In the genomic region with DNA sequence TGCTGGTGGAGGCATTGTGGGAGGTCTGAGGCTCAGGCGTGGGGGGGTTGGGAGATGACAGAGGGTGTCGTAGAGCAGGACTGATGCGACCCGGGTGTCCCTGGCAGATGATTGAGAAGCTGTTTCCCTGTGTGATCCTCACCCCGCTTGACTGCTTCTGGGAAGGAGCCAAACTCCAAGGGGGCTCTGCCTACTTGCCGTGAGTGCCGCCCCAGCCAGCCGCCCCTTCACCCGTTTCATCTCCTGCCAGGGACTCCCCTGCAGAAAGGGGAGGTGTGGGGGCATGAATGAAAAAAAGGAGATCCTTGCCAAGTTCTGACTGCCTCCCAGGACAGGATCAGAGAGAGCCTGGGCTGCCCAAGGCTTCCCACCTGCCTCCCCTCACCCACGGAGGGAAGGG, we compare ENCODE assay signal across 18 mouse cellular contexts. TPM values are rescaled to one million over a fixed set of nuclear protein-coding genes. Genes with fewer than 3 reads are reported as not detected.
DNase-seq lines count a peak whose midpoint lies in the region; ATAC-seq and TF ChIP-seq lines count a peak whose summit lies in the region.
"Had no signal": no experiment of that assay in that cellular context is flagged by ENCODE, and none has a peak within 500 bp of the region (broad histone marks: within the 10 kb centered on the region; RNA-seq: fewer than 3 reads in every experiment).

No protein-coding gene starts in this region.

- no peak overlapping the region for H3K4me3 ChIP-seq in forebrain, embryonic 14.5 days (ENCODE audit: low read depth, low read length)
- H3K4me3 ChIP-seq in forebrain, embryonic 10.5 days = no peak overlapping the region
- H3K4me3 ChIP-seq in ES-Bruce4 (ENCODE audit: low read depth, low read length) = 0 out of 2 replicates have a peak overlapping the region, but pooled peaks have one; percentile 1
- H3K4me3 ChIP-seq in embryonic facial prominence, embryonic 14.5 days (ENCODE audit: low read depth, low read length) = no peak overlapping the region
- H3K4me3 ChIP-seq: embryonic facial prominence, embryonic 12.5 days; heart, embryonic 15.5 days; layer of hippocampus, adult 2 months; left cerebral cortex, adult 2 months; lung, embryonic 15.5 days; myocyte had no signal

- TF ChIP-seq CTCF in ES-Bruce4 (IDR thresholded peaks at IDR 0.05; ENCODE audit: low read depth, low read length) = no peak

- peaks cover 11% of the 10 kb centered on the region; the same call in 1 of the 2 replicates for H3K36me3 ChIP-seq in forebrain, embryonic 14.5 days (ENCODE audit: control insufficient read depth, insufficient read depth, low read length)
- H3K36me3 ChIP-seq in forebrain, embryonic 10.5 days (replicated peaks) = peaks cover 56% of the 10 kb centered on the region
- H3K36me3 ChIP-seq in ES-Bruce4 (ENCODE audit: control insufficient read depth, insufficient read depth, low read length, poor library complexity, severe bottlenecking) = no peaks in the 10 kb centered on the region
- peaks cover 26% of the 10 kb centered on the region for H3K36me3 ChIP-seq in embryonic facial prominence, embryonic 14.5 days (ENCODE audit: control insufficient read depth, insufficient read depth, low read length)
- H3K36me3 ChIP-seq: heart, embryonic 15.5 days had no signal

- no peak for TF ChIP-seq EP300 in ES-Bruce4 (IDR thresholded peaks at IDR 0.05; ENCODE audit: insufficient read depth, low read depth, low read length)

- peak; percentile 19 for DNase-seq in forebrain, embryonic 14.5 days (ENCODE audit: low spot score)
- no peak for DNase-seq in forebrain, embryonic 10.5 days (ENCODE audit: extremely low spot score, low spot score)
- peak; percentile 49 for DNase-seq in left cerebral cortex, postnatal 4 days
- DNase-seq in left cerebral cortex, postnatal 14 days (ENCODE audit: low spot score in 2 of 2) = no peak
- peak; percentile 62 for DNase-seq in embryonic facial prominence, embryonic 14.5 days (ENCODE audit: low spot score)
- DNase-seq in thymus, postnatal 14 days = no peak
- no peak for DNase-seq in frontal cortex, postnatal 25 days (ENCODE audit: low spot score in 2 of 2)
- DNase-seq: cerebellum, postnatal 14 days; gastrocnemius, postnatal 36 days had no signal

- intact Hi-C loops in left cerebral cortex, postnatal 4 days (cut with DNase I) = no loop called here
- intact Hi-C loops in left cerebral cortex, postnatal 14 days (cut with DNase I) = no loop called here

- H3K4me2 ChIP-seq in forebrain, embryonic 14.5 days (ENCODE audit: low read length) = no peak overlapping the region
- no peak overlapping the region for H3K4me2 ChIP-seq in embryonic facial prominence, embryonic 14.5 days (ENCODE audit: low read depth, low read length)
- H3K4me2 ChIP-seq: embryonic facial prominence, embryonic 12.5 days; heart, embryonic 15.5 days; lung, embryonic 15.5 days had no signal

- WGBS in forebrain, embryonic 14.5 days = 39% methylated on average over 10 of the region's 10 CpGs
- WGBS in forebrain, embryonic 10.5 days = 85% methylated on average over 10 of the region's 10 CpGs
- 35% methylated on average over 10 of the region's 10 CpGs for WGBS in embryonic facial prominence, embryonic 14.5 days

- no peaks in the 10 kb centered on the region for H3K9me3 ChIP-seq in forebrain, embryonic 14.5 days (replicated peaks; ENCODE audit: control insufficient read depth, low read length)
- no peaks in the 10 kb centered on the region for H3K9me3 ChIP-seq in forebrain, embryonic 10.5 days
- H3K9me3 ChIP-seq in ES-Bruce4 (replicated peaks; ENCODE audit: control insufficient read depth, insufficient read depth, low read length, poor library complexity, severe bottlenecking) = no peaks in the 10 kb centered on the region
- H3K9me3 ChIP-seq in embryonic facial prominence, embryonic 14.5 days (ENCODE audit: control insufficient read depth, low read length) = no peaks in the 10 kb centered on the region
- H3K9me3 ChIP-seq: embryonic facial prominence, embryonic 12.5 days; heart, embryonic 15.5 days; lung, embryonic 15.5 days had no signal

- no peak for TF ChIP-seq POLR2A in ES-Bruce4 (IDR thresholded peaks at IDR 0.05; ENCODE audit: insufficient read depth, low read length)

- no peak overlapping the region for H3K9ac ChIP-seq in forebrain, embryonic 14.5 days (ENCODE audit: low read length)
- H3K9ac ChIP-seq in ES-Bruce4 (ENCODE audit: low read depth, poor library complexity, severe bottlenecking) = peak overlapping the region; percentile 14; the same call in 1 of the 2 replicates
- peak overlapping the region; percentile 8; the same call in 1 of the 2 replicates for H3K9ac ChIP-seq in embryonic facial prominence, embryonic 14.5 days (ENCODE audit: low read depth, low read length)
- H3K9ac ChIP-seq: embryonic facial prominence, embryonic 12.5 days; heart, embryonic 15.5 days; lung, embryonic 15.5 days had no signal

- no peaks in the 10 kb centered on the region for H3K4me1 ChIP-seq in forebrain, embryonic 14.5 days (ENCODE audit: control insufficient read depth, insufficient read depth, low read length)
- peaks cover 19% of the 10 kb centered on the region for H3K4me1 ChIP-seq in forebrain, embryonic 10.5 days
- peaks cover 3% of the 10 kb centered on the region for H3K4me1 ChIP-seq in ES-Bruce4 (ENCODE audit: control insufficient read depth, insufficient read depth, low read length)
- H3K4me1 ChIP-seq in embryonic facial prominence, embryonic 14.5 days (ENCODE audit: control insufficient read depth, insufficient read depth, low read length) = peaks cover 7% of the 10 kb centered on the region
- H3K4me1 ChIP-seq: embryonic facial prominence, embryonic 12.5 days; heart, embryonic 15.5 days had no signal

- no peak for ATAC-seq in forebrain, embryonic 14.5 days
- peak; percentile 38; the same call in 1 of the 2 replicates for ATAC-seq in embryonic facial prominence, embryonic 14.5 days (ENCODE audit: low read depth)

- H3K27ac ChIP-seq in forebrain, embryonic 14.5 days (ENCODE audit: low read depth, low read length) = no peak overlapping the region
- H3K27ac ChIP-seq in forebrain, embryonic 10.5 days = no peak overlapping the region
- no peak overlapping the region for H3K27ac ChIP-seq in ES-Bruce4 (ENCODE audit: insufficient read depth, low read length)
- no peak overlapping the region for H3K27ac ChIP-seq in embryonic facial prominence, embryonic 14.5 days (replicated peaks; ENCODE audit: low read depth, low read length)
- H3K27ac ChIP-seq: embryonic facial prominence, embryonic 12.5 days; heart, embryonic 15.5 days; layer of hippocampus, adult 2 months; left cerebral cortex, adult 2 months; lung, embryonic 15.5 days had no signal

- H3K27me3 ChIP-seq in forebrain, embryonic 14.5 days (replicated peaks; ENCODE audit: control insufficient read depth, insufficient read depth, low read length) = no peaks in the 10 kb centered on the region
- peaks cover 4% of the 10 kb centered on the region; the same call in 1 of the 2 replicates for H3K27me3 ChIP-seq in forebrain, embryonic 10.5 days (ENCODE audit: poor library complexity, severe bottlenecking)
- no peaks in the 10 kb centered on the region for H3K27me3 ChIP-seq in ES-Bruce4 (ENCODE audit: control insufficient read depth, insufficient read depth, low read length, poor library complexity, severe bottlenecking)
- H3K27me3 ChIP-seq in embryonic facial prominence, embryonic 14.5 days (replicated peaks; ENCODE audit: control insufficient read depth, insufficient read depth, low read length) = no peaks in the 10 kb centered on the region
- H3K27me3 ChIP-seq: embryonic facial prominence, embryonic 12.5 days; heart, embryonic 15.5 days; lung, embryonic 15.5 days had no signal

RNA-seq across cellular contexts. Expression of gene Ptch2, which starts 9.3 kb away (rescaled TPM):
- polyA plus RNA-seq in forebrain, embryonic 14.5 days (2014; fragmentation: Nextera tagmentation; extraction: Ambion mirVana) = 2.4 and 3.4 TPM in 2 replicates
- polyA plus RNA-seq in forebrain, embryonic 10.5 days (2016; fragmentation: Nextera tagmentation; extraction: Ambion mirVana) = 7.3 TPM in 2 replicates
- total RNA-seq in left cerebral cortex, postnatal 4 days (2021) = 1 to 10 TPM; 5.8 to 6.5 TPM
- total RNA-seq in left cerebral cortex, postnatal 14 days (2021) = 1 to 10 TPM; 1.3 to 2.4 TPM
- 4.5 and 5.7 TPM in 2 replicates for polyA plus RNA-seq in ES-Bruce4 (2011; ENCODE audit: insufficient read depth, insufficient read length, low read depth, missing spikeins)
- 9.0 and 11.0 TPM in 2 replicates for polyA plus RNA-seq in embryonic facial prominence, embryonic 14.5 days (2014; fragmentation: Nextera tagmentation; extraction: Ambion mirVana)
- total RNA-seq: megakaryocyte-erythroid progenitor cell, adult 5-6 weeks had no signal

RNA-seq across cellular contexts. Expression of gene Btbd19, which starts 20.4 kb away (rescaled TPM):
- 2.2 and 2.5 TPM in 2 replicates for polyA plus RNA-seq in forebrain, embryonic 14.5 days (2014; fragmentation: Nextera tagmentation; extraction: Ambion mirVana)
- 4.9 and 5.3 TPM in 2 replicates for polyA plus RNA-seq in forebrain, embryonic 10.5 days (2016; fragmentation: Nextera tagmentation; extraction: Ambion mirVana)
- total RNA-seq in left cerebral cortex, postnatal 4 days (2021) = 1 to 10 TPM; 8.0 to 8.4 TPM
- total RNA-seq in left cerebral cortex, postnatal 14 days (2021) = 10 to 100 TPM; 11.8 to 12.4 TPM
- 60.9 and 65.8 TPM in 2 replicates for polyA plus RNA-seq in ES-Bruce4 (2011; ENCODE audit: insufficient read depth, insufficient read length, low read depth, missing spikeins)
- 6.6 and 7.0 TPM in 2 replicates for polyA plus RNA-seq in embryonic facial prominence, embryonic 14.5 days (2014; fragmentation: Nextera tagmentation; extraction: Ambion mirVana)

RNA-seq across cellular contexts. Expression of gene Tctex1d4, which starts 21.5 kb away (rescaled TPM):
- 0.25 and 0.32 TPM in 2 replicates for polyA plus RNA-seq in forebrain, embryonic 14.5 days (2014; fragmentation: Nextera tagmentation; extraction: Ambion mirVana)
- polyA plus RNA-seq in forebrain, embryonic 10.5 days (2016; fragmentation: Nextera tagmentation; extraction: Ambion mirVana) = not detected in 2 replicates
- total RNA-seq in left cerebral cortex, postnatal 4 days (2021) = under 1 TPM; 0.52 to 0.58 TPM
- total RNA-seq in left cerebral cortex, postnatal 14 days (2021) = not detected
- polyA plus RNA-seq in ES-Bruce4 (2011; ENCODE audit: insufficient read depth, insufficient read length, low read depth, missing spikeins) = not detected in 2 replicates
- polyA plus RNA-seq in embryonic facial prominence, embryonic 14.5 days (2014; fragmentation: Nextera tagmentation; extraction: Ambion mirVana) = 0.30 and 0.84 TPM in 2 replicates
- total RNA-seq: gastrocnemius, postnatal 36 days; left cerebral cortex, adult 2 months; liver, adult 2 months; megakaryocyte-erythroid progenitor cell, adult 5-6 weeks had no signal
- polyA plus RNA-seq: embryonic facial prominence, embryonic 12.5 days; heart, embryonic 15.5 days had no signal

RNA-seq across cellular contexts. Expression of gene Plk3, which starts 28.6 kb away (rescaled TPM):
- 7.0 and 7.1 TPM in 2 replicates for polyA plus RNA-seq in forebrain, embryonic 14.5 days (2014; fragmentation: Nextera tagmentation; extraction: Ambion mirVana)
- polyA plus RNA-seq in forebrain, embryonic 10.5 days (2016; fragmentation: Nextera tagmentation; extraction: Ambion mirVana) = 12.8 and 14.0 TPM in 2 replicates
- total RNA-seq in left cerebral cortex, postnatal 4 days (2021) = 10 to 100 TPM; 19.4 to 21.4 TPM
- 10 to 100 TPM; 15.6 to 16.2 TPM for total RNA-seq in left cerebral cortex, postnatal 14 days (2021)
- 12.1 and 12.5 TPM in 2 replicates for polyA plus RNA-seq in ES-Bruce4 (2011; ENCODE audit: insufficient read depth, insufficient read length, low read depth, missing spikeins)
- 5.1 and 5.6 TPM in 2 replicates for polyA plus RNA-seq in embryonic facial prominence, embryonic 14.5 days (2014; fragmentation: Nextera tagmentation; extraction: Ambion mirVana)

RNA-seq across cellular contexts. Expression of gene Rps8, which starts 50.9 kb away (rescaled TPM):
- 621 and 797 TPM in 2 replicates for polyA plus RNA-seq in forebrain, embryonic 14.5 days (2014; fragmentation: Nextera tagmentation; extraction: Ambion mirVana)
- polyA plus RNA-seq in forebrain, embryonic 10.5 days (2016; fragmentation: Nextera tagmentation; extraction: Ambion mirVana) = 878 and 901 TPM in 2 replicates
- total RNA-seq in left cerebral cortex, postnatal 4 days (2021) = 100 to 1,000 TPM; 774 to 852 TPM
- 100 to 1,000 TPM; 448 to 449 TPM for total RNA-seq in left cerebral cortex, postnatal 14 days (2021)
- polyA plus RNA-seq in ES-Bruce4 (2011; ENCODE audit: insufficient read depth, insufficient read length, low read depth, missing spikeins) = 2,253 and 2,515 TPM in 2 replicates
- polyA plus RNA-seq in embryonic facial prominence, embryonic 14.5 days (2014; fragmentation: Nextera tagmentation; extraction: Ambion mirVana) = 1,243 and 1,364 TPM in 2 replicates

Comparison
In these comparisons a context has a peak if more than half of its experiments do, and no peak if none do; other contexts are left out.
1. DNase-seq: peak in forebrain, embryonic 14.5 days (single experiment), left cerebral cortex, postnatal 4 days (single experiment) and embryonic facial prominence, embryonic 14.5 days (single experiment); none in forebrain, embryonic 10.5 days (single experiment), left cerebral cortex, postnatal 14 days (0 of 2), thymus, postnatal 14 days (single experiment) and frontal cortex, postnatal 25 days (0 of 2).